Mouse (Mus musculus) liver, embryonic 16.5 days (tissue): ENCODE results near the gene Lactbl1. TPM values are rescaled to one million over a fixed set of nuclear protein-coding genes. Genes with fewer than 3 reads are reported as not detected.

ENCODE experiments used
- ATAC-seq: fragments of 200-750 bp; cut with Nextera tagmentation; 2 replicates; pipeline ENCODE4 v1.8.0; 2017; ENCODE audit warnings: low read depth, mild to moderate bottlenecking, moderate number of reproducible peaks, moderate library complexity
- H3K27ac ChIP-seq: fragments of 300-500 bp; sonication (generic); 2 replicates; pipeline ENCODE4 v1.5.1; 2014; ENCODE audit warnings: mild to moderate bottlenecking, low read length
- H3K27me3 ChIP-seq: fragments of 300-500 bp; sonication (generic); 2 replicates; pipeline ENCODE4 v1.6.1; 2014; ENCODE audit warnings: low read depth, low read length, mixed read lengths; ENCODE audit not compliant: control insufficient read depth, insufficient read depth
- H3K36me3 ChIP-seq: fragments of 300-500 bp; sonication (generic); 2 replicates; pipeline ENCODE4 v1.6.1; 2014; ENCODE audit warnings: mild to moderate bottlenecking; ENCODE audit not compliant: control insufficient read depth, insufficient read depth
- H3K4me1 ChIP-seq: fragments of 300-500 bp; sonication (generic); 2 replicates; pipeline ENCODE4 v1.6.1; 2014; ENCODE audit warnings: low read depth, low read length, mixed read lengths; ENCODE audit not compliant: control insufficient read depth
- H3K4me2 ChIP-seq: fragments of 300-500 bp; sonication (generic); 2 replicates; pipeline ENCODE4 v1.6.1; 2014; ENCODE audit warnings: low read depth, low read length, mixed read lengths
- H3K4me3 ChIP-seq: fragments of 300-500 bp; sonication (generic); 2 replicates; pipeline ENCODE4 v1.5.1; 2014; ENCODE audit warnings: low read depth, mild to moderate bottlenecking, low read length
- H3K9ac ChIP-seq: fragments of 300-500 bp; sonication (generic); 2 replicates; pipeline ENCODE4 v1.6.1; 2014; ENCODE audit warnings: low read depth, low read length
- H3K9me3 ChIP-seq: fragments of 300-500 bp; sonication (generic); replicated peaks from 2 replicates; pipeline ENCODE4 v1.6.1; 2016; ENCODE audit warnings: low read length; ENCODE audit not compliant: control insufficient read depth
- WGBS: fragments of 180-500 bp; shearing (Covaris S2); extraction: QIAGEN DNeasy Blood & Tissue Kit; methylation state at CpG from one replicate; pipeline ENCODE4 v1.1.7; 2014; ENCODE audit not compliant: insufficient replicate concordance; 5-methylcytosine and 5-hydroxymethylcytosine counted together
- microRNA-seq: library from miRNA; unstranded; fragments of <30 nt; microRNA quantifications from one replicate; pipeline ENCODE4, GENCODE M21; 2016
- polyA plus RNA-seq: library from polyadenylated mRNA; unstranded; fragments of >200 nt; fragmentation: Nextera tagmentation; extraction: Ambion mirVana; gene quantifications from 2 replicates; pipeline ENCODE4 v1.2.1, GENCODE M21; 2015

The Lactbl1 gene
- polyA plus RNA-seq, 1 experiment from 2014 or later: not detected

GRCm38 (mm10) chr4:136684485-136684884 is 62.1 kb downstream of the Lactbl1 start:
- 64% methylated on average over 6 of the region's 6 CpGs for WGBS
- H3K9me3 ChIP-seq: no peaks in the 10 kb centered on the region

GRCm38 (mm10) chr4:136685431-136685869 is 63.0 kb downstream of the Lactbl1 start:
- Histone ChIP-seq H3K9me3 (no peaks in the 10 kb centered on the region), H3K4me2 (no peak overlapping the region), H3K4me1 (no peaks in the 10 kb centered on the region), H3K27ac (no peak overlapping the region), H3K36me3 (no peaks in the 10 kb centered on the region), H3K27me3 (no peaks in the 10 kb centered on the region), H3K4me3 (no peak overlapping the region), H3K9ac (no peak overlapping the region)
- no peak for ATAC-seq
- 55% methylated on average over 10 of the region's 10 CpGs for WGBS

More at GRCm38 (mm10) chr4:136684485-136684884, 62.1 kb downstream of the Lactbl1 start:
- no peaks in the 10 kb centered on the region for H3K36me3 ChIP-seq
- no peak for ATAC-seq
- H3K4me1 ChIP-seq: no peaks in the 10 kb centered on the region
- H3K4me2 ChIP-seq: no peak overlapping the region
- no peak overlapping the region for H3K9ac ChIP-seq
- no peak overlapping the region for H3K27ac ChIP-seq
- no peaks in the 10 kb centered on the region for H3K27me3 ChIP-seq
- no peak overlapping the region for H3K4me3 ChIP-seq

- ATAC-seq: no peak
- Histone ChIP-seq H3K9me3 (no peaks in the 10 kb centered on the region), H3K36me3 (no peaks in the 10 kb centered on the region), H3K9ac (no peak overlapping the region), H3K4me3 (no peak overlapping the region), H3K27ac (no peak overlapping the region), H3K4me1 (no peaks in the 10 kb centered on the region), H3K4me2 (no peak overlapping the region), H3K27me3 (no peaks in the 10 kb centered on the region)
- 45% methylated on average over 4 of the region's 4 CpGs for WGBS
Measured at GRCm38 (mm10) chr4:136688113-136688512, 65.7 kb downstream of the Lactbl1 start.

Small RNAs within 50 kb of the gene (microRNA-seq; reads per million reads assigned to microRNA genes)
- gene Gm22180: not detected

Other genes with a start within 250 kb of the Lactbl1 start
- gene Htr1d, start 199.1 kb upstream of the Lactbl1 start, polyA plus RNA-seq: 0.05 TPM in 1 of 2 replicates, not detected in the other
- 0.05 and 0.11 TPM in 2 replicates for gene 6030445D17Rik, start 160.4 kb upstream of the Lactbl1 start, polyA plus RNA-seq
- 12.0 and 13.2 TPM in 2 replicates for gene Luzp1, start 152.9 kb upstream of the Lactbl1 start, polyA plus RNA-seq
- 5.5 and 6.6 TPM in 2 replicates for gene Kdm1a, start 19.9 kb upstream of the Lactbl1 start, polyA plus RNA-seq
- gene Tex46, start 12.2 kb upstream of the Lactbl1 start, polyA plus RNA-seq: not detected in 2 replicates
- gene Ephb2, start 213.4 kb downstream of the Lactbl1 start, polyA plus RNA-seq: 0.07 and 0.18 TPM in 2 replicates